Mouse (Mus musculus) CH12F3 (cell line): Measurements from ENCODE around the gene Fgf15.

Experiments
- in situ Hi-C: fragments of 300-500 bp; cut with MboI; formaldehyde crosslinking; loops from 2 replicates; pipeline ENCODE4 v1.14.3; 2020; ENCODE audit warnings: low sequenced_read_pairs

Gene Fgf15

DNA sequence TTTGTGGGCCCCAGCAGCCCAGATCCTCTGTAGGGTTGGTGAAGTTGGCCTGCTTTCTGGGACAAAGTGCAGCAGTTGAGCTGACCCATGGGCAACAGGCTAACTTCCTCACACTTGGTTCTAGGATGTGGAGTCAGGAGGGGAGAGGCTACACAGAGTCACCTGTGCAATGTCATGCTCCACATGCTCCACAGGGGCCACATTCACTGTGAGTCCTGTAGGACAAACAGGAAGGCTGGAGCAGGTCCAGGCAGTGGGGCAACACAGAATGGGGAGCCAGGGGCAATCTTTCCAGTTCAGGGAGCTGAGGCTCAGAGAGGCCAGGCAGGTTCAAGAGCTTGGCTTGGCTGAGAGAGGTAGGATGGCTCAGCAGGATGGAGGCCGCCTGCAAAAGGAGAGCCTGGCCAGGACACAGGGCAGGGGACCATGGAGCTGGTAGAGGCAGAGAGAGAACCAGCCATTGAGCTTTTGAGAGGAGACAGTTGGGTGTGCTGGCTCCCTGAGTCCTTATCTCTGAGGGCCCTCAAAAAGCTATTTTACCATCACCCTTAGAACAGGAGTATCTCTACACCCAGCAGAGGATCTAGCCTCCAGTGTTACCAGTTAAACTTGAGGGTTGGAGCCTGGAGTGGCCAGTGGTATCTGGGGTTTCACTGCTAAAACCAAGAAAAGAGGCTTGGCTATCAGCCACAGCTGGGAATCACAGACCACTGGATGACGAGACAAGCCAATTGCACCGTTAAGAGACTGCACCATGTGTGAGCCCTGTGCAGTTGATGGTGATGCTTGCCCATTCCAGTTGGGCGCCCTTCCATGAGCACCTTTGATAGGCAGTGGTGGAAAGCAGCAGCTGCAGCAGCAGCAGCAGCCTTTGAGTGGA lies 31.9 kb downstream of the Fgf15 start:
- in situ Hi-C loops, result no loop called here

GRCm38 (mm10) chr7:144928889-144929210 lies 32.5 kb downstream of the Fgf15 start:
- in situ Hi-C loops, result no loop called here

- in situ Hi-C loops, result no loop called here
Observed at GRCm38 (mm10) chr7:144929506-144929905, 33.2 kb downstream of the Fgf15 start.

DNA sequence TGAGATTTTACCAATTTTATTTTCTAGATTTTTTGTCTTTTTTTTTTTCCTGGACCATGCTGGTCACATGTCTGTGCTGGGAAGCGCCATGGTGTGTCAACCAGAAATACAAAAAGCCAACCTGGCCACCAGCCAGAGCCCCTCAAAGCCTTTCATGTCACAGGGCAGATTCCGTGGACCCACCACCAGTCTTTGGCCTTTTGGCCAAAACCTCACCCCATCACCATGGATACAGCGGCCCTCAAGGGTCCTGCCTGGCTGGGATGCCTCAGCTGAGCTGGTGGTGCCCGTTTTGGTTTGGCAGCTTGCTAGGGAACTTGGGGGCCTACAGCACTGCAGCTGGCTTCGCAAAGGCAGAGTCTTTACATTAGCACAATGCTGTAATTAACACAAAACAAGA lies 33.6 kb downstream of the Fgf15 start:
- in situ Hi-C loops, result no loop called here

GRCm38 (mm10) chr7:144931778-144932177 lies 35.4 kb downstream of the Fgf15 start:
- in situ Hi-C loops, result no loop called here

DNA sequence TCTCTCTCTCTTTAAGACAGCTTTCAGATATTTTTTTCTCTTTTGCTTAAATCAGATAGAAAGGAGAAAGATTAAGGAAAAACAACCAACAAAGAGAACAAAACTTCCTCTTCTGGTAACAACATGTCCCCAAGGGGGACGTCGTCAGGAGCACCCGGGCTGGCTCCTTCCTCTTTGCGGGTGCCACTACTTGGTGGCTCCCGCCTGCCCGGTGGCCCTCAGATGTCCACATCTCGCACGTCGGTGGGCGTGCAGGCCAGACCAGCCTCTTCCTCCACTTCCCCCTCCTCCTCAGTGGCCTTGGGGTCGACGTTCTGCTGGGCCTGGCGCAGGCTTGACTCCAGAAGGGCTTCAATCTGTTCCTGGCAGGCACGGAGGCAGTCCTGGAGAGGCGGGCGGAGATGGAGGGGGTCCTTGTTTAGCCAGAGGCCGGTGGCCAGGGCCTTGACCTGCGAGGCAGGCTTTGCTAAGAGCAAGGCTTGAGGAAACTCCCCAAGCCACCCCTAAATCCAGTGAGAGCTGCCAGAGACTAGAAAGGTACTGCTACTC lies 36.1 kb downstream of the Fgf15 start:
- in situ Hi-C loops, result no loop called here

DNA sequence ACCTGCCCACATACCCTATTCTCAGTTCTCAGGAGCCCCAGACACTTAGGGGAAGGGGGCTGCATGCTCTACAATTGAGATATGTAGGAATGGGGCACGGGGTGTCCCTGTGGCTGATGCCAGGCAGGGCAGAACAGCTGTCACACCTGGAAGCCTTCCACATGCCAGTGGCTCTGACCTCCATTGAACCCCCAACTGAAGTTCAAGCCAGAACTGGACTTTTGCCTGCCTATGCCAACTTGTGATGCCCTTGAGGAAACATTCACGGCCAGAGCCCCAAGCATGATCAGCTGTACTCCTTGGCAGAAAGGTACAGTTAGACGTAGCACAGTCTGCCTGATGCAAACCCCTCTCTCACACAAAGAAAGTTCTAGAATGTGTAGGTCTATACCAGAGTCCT lies 37.0 kb downstream of the Fgf15 start:
- in situ Hi-C loops, result no loop called here

DNA sequence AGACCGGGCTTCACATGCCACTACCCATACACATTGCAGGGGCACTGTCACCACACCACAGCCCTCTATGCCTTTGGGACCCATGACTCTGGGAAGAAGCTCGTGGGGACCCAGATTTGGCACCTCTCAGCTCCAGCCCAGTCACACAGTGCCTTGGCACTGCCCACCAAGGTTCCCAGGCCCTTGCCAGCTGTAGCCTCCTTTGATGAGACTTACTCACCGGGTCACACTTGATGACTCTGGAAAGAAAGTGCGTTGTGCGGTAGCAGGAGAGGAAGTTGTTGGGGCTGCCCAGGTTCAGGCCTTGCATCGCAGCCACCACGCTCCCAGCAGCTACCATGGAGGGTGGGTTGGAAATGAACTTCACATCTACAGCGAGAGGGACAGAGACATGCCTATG lies 37.5 kb downstream of the Fgf15 start:
- in situ Hi-C loops, result no loop called here

DNA sequence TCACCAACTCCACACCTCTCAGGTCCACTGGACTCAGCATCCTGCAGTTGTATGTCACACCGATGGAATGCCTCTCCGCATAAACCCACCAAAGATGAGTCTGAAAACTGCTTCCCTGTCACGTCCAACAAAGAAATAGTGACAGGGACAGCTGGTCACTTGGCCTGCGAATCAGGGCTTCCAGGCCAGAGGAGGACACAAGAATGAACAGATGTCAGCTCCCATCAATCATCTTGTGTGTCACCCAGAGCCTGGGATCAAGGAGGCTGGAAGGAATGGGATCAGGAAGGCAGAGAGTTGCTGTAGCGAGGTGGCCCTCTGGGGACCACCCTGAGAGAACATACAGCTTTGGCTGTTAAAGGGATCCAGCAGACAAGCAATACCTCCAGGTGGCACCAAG lies 38.6 kb downstream of the Fgf15 start:
- in situ Hi-C loops, result loop anchor here (5.0 kb wide), 1 partner anchor 307 kb away; no protein-coding TSS in a partner anchor

DNA sequence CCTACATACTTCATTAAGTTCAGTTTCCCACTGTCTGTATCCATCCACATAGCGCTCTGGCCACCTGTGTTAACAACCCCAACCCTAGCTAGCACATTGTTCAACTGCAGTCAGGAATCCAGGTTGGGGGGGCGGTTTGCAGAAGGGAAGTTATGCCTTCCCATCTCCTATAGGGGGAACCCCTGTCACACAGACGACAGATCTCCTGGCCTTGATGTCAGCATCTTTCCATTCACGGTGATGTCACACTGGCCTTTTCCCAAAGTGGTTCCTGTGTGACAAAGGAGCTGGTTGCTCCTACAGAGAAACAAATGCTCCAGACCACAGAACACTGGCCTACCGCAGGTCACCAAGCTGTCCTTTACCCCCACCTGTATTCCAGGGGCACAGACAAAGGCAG lies 39.2 kb downstream of the Fgf15 start:
- in situ Hi-C loops, result loop anchor here (5.0 kb wide), 1 partner anchor 307 kb away; no protein-coding TSS in a partner anchor

DNA sequence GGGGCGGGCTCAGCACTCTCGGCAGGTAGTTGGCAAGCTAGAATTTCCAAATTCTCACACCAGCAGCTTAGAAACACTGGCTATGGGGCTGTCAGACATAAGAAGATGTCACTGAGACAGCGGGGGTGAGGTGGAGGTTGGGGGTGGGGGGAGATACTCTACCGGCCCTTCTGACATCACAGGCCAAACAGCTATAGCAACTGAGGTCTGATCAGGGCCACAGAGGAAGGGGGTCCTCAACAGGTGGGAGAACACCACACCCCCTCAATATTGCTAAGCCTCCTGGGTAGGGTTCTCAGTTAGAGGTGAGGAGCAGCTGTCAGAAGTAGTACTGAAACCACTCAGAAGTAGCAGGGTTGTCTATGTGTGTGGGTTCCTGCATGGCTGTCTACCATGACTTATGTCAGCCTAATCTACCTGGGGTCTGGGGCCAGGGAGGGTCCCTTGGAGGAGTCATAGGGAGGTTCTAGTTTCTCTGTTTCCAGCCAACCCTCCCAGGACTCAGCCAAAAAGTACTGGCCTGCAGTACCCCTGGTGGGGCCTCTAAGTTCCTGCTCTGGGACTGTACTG lies 40.1 kb downstream of the Fgf15 start:
- in situ Hi-C loops, result loop anchor here (5.0 kb wide), 1 partner anchor 306 kb away; no protein-coding TSS in a partner anchor

GRCm38 (mm10) chr7:144937490-144937889 lies 41.2 kb downstream of the Fgf15 start:
- in situ Hi-C loops, result loop anchor here (5.0 kb wide), 1 partner anchor 305 kb away; no protein-coding TSS in a partner anchor

- in situ Hi-C loops, result loop anchor here (5.0 kb wide), 1 partner anchor 304 kb away; no protein-coding TSS in a partner anchor
Observed at GRCm38 (mm10) chr7:144937899-144938517, 41.7 kb downstream of the Fgf15 start.

GRCm38 (mm10) chr7:144938661-144939343 lies 42.5 kb downstream of the Fgf15 start:
- in situ Hi-C loops, result loop anchor here (5.0 kb wide), 1 partner anchor 303 kb away; no protein-coding TSS in a partner anchor

GRCm38 (mm10) chr7:144939344-144940002 lies 43.1 kb downstream of the Fgf15 start, which contains the start of gene Ccnd1:
Ccnd1 (minus strand) TSS chr7:144939925.
- in situ Hi-C loops, result loop anchor here (5.0 to 10.0 kb wide), 2 partner anchors 155 to 303 kb away; no protein-coding TSS in a partner anchor

- in situ Hi-C loops, result loop anchor here (10.0 kb wide), 1 partner anchor 155 kb away; no protein-coding TSS in a partner anchor
Observed at GRCm38 (mm10) chr7:144940003-144940571, 43.8 kb downstream of the Fgf15 start.

GRCm38 (mm10) chr7:144940585-144940984 lies 44.3 kb downstream of the Fgf15 start:
- in situ Hi-C loops, result loop anchor here (10.0 kb wide), 1 partner anchor 154 kb away; no protein-coding TSS in a partner anchor

DNA sequence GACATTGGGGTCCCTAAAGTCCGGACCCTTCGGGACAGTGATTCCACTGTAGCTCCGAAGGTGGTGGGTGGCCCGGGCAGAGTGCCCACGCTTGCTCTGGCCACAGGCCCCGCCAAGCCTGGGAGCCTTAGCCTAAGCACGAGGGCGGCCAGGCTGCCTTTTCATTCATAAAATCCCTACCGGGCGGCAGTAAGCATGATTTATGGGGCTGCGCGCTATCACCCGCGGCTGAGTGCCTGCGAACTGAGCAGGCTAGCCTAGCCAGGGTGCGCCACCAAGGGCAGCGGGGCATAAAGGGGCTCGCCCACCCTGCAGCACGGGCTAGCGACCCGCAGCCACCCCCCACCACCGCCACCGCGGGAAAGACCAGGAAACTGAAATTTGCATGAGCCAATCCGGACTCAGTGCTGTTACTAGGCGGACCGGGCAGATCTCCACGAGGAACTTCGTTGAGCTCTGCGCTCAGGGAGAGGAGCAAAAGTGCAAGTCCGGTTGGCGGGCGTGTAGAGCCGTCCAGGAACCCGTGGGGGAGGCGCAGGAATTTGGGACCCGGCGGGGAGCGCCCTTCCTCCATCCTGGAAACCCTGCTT lies 45.0 kb downstream of the Fgf15 start:
- in situ Hi-C loops, result loop anchor here (10.0 kb wide), 1 partner anchor 153 kb away; no protein-coding TSS in a partner anchor
